Mouse (Mus musculus) frontal cortex, adult (tissue): ENCODE results near the gene Tulp3.
"Not testable (repeated sequence)": the region's sequence is repeated elsewhere in the genome, so short reads cannot be mapped to it uniquely, and the experiment has no call there.

ENCODE experiments used
- ATAC-seq: cut with Nextera tagmentation; 2 replicates; pipeline ENCODE4 v1.9.2; 2017; ENCODE audit warnings: mild to moderate bottlenecking, moderate library complexity, mixed read lengths; ENCODE audit not compliant: low TSS enrichment

Gene Tulp3

GRCm38 (mm10) chr6:128355726-128356416, at the start of gene Tulp3:
Tulp3 (minus strand) TSS chr6:128355851.
- peak; percentile 96 for ATAC-seq

- no peak for ATAC-seq
Observed at GRCm38 (mm10) chr6:128404708-128405107, 49.1 kb upstream of the Tulp3 start.

GRCm38 (mm10) chr6:128399421-128400185, 44.0 kb upstream of the Tulp3 start:
- peak; percentile 75 for ATAC-seq

DNA sequence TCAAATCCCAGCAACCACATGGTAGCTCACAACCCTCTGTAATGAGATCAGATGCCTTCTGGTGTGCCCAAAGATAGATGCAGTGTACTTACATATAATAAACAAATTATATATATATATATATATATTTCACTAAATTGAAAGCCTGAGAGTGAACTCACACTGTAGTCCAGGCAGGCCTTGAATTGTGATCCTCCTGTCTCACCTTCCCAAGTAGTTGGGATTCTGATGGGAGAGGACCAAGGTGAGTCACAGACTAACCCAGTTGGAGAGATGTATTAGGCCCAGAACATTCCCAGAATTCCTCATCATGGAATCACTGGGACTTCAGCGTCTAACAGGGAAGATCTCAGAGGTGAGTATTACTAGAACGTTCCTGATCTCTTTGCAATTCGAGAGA, 43.3 kb upstream of the Tulp3 start, which contains the start of gene Nrip2:
Gene Nrip2 (plus strand): TSS at position 301 of the 400 bp plus-strand sequence.
- no peak for ATAC-seq

DNA sequence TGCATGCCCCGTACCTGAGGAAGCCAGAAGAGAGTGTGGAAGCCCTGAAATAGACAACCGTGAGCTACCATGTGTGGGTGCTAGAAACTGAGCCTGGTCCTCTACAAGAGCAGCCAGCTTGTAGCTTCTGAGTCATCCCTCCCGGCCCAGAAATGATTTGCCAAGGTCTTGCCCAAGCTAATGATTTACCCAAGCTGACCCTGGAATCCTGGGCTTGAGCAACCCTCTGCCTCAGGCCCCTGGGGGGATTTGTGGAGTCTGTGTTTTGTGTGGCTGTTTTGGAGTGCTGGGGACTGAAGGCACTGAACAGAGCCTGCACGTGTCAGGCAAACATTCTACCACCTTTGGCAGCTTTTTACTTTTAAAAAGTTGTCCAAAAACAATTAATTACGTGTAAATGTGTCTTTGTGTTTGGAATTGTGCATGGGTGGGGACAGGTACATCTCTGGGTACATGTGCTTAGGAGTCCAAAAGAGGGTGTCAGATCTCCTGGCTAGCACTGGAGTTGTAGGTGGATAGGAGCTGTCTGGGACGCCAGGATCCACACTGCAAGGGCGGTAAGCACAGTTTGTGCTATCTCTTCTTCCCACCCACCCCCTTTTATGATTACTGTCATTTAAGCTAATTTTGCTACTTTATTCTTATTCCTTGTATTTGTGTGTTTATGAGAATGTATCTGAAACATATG, 42.1 kb upstream of the Tulp3 start:
- no peak for ATAC-seq

DNA sequence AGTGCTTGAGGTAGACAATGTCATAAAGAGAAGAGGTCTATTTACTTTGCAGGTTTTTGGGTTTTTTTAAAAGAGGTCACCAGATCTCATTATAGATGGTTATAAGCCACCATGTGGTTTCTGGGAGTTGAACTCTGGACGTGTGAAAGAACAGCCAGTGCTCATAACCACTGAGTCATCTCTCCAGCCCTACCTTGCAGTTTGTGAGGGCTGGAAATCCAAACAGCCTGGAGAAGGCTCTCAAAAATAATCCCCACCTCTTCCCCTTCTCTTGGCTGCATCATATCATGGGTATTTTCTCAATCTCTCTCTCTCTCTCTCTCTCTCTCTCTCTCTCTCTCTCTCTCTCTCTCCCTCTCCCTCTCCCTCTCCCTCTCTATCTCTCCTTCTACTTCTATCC, 35.0 kb upstream of the Tulp3 start:
- no peak for ATAC-seq

DNA sequence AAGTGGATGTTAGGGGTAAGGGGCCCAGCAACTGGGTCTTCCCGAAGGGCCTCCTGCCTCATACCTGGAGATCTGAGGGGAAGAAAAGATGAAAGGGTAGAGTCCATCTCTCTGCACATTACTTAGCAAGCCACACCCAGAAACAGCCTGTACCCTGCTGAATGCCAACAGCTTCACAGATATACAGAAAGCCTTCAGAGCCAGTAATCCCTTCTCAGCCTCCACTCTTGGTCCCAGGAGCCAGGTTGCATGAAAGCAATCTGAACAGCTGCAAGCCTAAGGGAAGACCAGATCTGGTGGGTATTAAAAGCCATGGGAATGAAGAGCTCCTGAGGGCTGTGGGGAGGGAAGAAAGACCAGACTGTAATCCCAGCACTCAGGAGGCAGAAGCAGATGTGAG, 33.5 kb upstream of the Tulp3 start:
- ATAC-seq: no peak

GRCm38 (mm10) chr6:128385026-128385425, 29.4 kb upstream of the Tulp3 start:
- no peak for ATAC-seq

- no peak for ATAC-seq
Observed at GRCm38 (mm10) chr6:128383752-128384151, 28.1 kb upstream of the Tulp3 start.

- ATAC-seq: no peak
Observed at GRCm38 (mm10) chr6:128381254-128381653, 25.6 kb upstream of the Tulp3 start.

DNA sequence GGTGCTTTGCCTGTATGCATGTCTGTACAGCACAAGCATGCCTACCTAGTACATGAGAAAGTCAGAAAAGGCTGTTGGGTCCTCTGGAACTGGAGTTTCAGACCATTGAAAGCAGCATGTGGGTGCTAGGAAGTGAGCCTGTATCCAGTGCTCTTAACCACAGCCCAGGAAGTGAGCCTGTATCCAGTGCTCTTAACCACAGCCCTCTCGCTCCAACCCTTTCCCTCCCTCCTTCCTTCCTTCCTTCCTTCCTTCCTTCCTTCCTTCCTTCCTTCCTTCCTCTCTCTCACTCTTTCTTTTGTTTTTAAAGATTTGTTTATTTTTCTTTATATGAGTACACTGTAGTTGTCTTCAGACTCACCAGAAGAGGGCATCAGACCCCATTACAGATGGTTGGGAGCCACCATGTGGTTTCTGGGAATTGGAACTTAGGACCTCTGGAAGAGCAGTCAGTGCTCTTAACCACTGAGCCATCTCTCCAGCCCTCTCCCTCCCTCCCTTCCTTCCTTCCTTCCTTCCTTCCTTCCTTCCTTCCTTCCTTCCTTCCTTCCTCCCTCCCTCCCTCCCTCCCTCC, 25.0 kb upstream of the Tulp3 start:
- not testable (repeated sequence) for ATAC-seq

- no peak for ATAC-seq
Observed at GRCm38 (mm10) chr6:128379636-128380035, 24.0 kb upstream of the Tulp3 start.

- no peak for ATAC-seq
Observed at GRCm38 (mm10) chr6:128376371-128377085, 20.9 kb upstream of the Tulp3 start.

GRCm38 (mm10) chr6:128375192-128375591, 19.5 kb upstream of the Tulp3 start, which contains the start of the genes Tex52 and Gm44596:
Tex52 (plus strand) TSS chr6:128375456.
Gm44596 (plus strand) TSS chr6:128375503.
- ATAC-seq: peak; percentile 90

- ATAC-seq: no peak
Observed at GRCm38 (mm10) chr6:128370040-128370439, 14.4 kb upstream of the Tulp3 start.

- no peak for ATAC-seq
Observed at GRCm38 (mm10) chr6:128366466-128366865, 10.8 kb upstream of the Tulp3 start.

- no peak for ATAC-seq
Observed at GRCm38 (mm10) chr6:128364721-128365120, 9.1 kb upstream of the Tulp3 start.

- ATAC-seq: no peak
Observed at GRCm38 (mm10) chr6:128363007-128363825, 7.6 kb upstream of the Tulp3 start.

- peak; percentile 79 for ATAC-seq
Observed at GRCm38 (mm10) chr6:128362381-128363006, 6.8 kb upstream of the Tulp3 start, which contains the start of the genes Rhno1 and Foxm1. Rhno1 (minus strand) TSS chr6:128362911. Foxm1 (plus strand) TSS chr6:128362967.

DNA sequence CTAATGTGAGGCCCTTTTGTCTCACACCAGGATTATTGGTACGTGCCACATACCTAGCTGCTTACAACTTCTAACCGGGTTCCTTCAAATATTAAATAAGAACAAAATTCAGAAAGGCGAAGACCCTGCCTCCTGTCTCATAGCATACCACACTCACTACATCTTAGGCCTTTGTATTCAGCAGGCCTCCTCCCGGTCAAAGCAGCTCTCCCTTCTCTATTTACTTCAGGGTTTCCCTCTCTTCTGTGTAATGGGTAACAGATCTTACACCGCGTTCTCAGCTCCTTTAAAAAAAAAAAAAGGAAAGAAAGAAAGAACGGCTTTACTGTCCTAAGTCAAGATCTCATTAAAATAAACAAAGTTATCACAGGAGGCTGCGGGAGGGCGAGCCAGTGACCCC, 6.2 kb upstream of the Tulp3 start:
- ATAC-seq: no peak
